Mouse (Mus musculus): ENCODE data around the gene Aldh16a1. TPM values are rescaled to one million over a fixed set of nuclear protein-coding genes. Genes with fewer than 3 reads are reported as not detected.
A peak's percentile ranks its signal among the peaks of the same experiment; 100 is the strongest.

Aldh16a1 gene
- 19.3 and 20.9 TPM in 2 replicates for polyA plus RNA-seq (2015; fragmentation: Nextera tagmentation; extraction: Ambion mirVana)

DNA sequence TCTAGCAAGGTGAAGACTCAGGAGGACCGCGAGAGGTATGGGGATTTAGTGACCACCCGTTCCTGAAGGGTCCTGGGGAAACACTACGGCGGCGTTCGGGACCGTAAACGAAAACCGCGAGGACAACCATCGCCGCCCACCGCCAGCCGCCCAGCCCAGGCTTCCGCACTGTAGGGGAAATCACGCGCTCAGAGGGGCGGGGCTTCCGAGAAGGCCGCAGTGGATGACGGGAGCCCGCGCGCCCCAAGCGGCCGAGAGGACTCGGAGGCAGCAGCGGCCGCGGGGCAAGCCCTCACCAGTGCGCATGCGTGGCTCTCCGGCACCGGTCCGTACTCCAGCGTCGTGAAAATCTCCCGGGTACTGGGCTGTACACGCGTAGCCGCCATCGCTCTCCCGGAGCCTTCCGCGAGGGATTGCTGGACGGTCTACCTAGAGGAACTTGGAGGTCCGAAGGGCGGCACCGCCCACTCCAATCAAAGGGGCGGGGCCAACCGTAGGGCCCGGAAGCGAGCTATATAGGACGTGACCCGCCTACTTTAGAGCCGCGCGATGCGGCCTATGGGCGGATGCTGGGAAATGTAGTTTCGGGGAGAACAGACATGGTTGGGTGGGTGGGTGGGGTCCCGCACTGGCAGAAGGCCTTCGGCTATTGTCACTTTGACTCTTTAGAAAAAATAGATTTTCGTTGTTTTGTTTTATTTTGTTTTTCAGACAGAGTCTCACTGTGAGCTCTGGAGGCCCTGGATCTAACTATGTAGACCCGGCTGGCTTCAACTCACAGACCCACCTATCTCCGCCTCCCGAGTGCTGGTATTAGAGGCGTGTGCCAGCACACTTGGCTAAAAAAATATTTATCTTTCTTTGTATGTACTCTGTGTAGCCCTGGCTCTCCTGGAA, at the start of gene Aldh16a1, which contains the start of gene Pih1d1:
Gene Aldh16a1 (minus strand): TSS at position 489 of the 897 bp plus-strand sequence.
Gene Pih1d1 (plus strand): TSS at position 208 of the 897 bp plus-strand sequence.
- peak within 1 kb of the TSS; percentile 78 for H3K4me3 ChIP-seq (replicated peaks; ENCODE audit: low read length)
- ATAC-seq: peak; percentile 97
- no peaks in the 10 kb centered on the region for H3K9me3 ChIP-seq (ENCODE audit: control insufficient read depth, low read length)
- no peaks in the 10 kb centered on the region; the same call in 1 of the 2 replicates for H3K36me3 ChIP-seq (ENCODE audit: control insufficient read depth, insufficient read depth)
- H3K27me3 ChIP-seq (replicated peaks; ENCODE audit: control insufficient read depth, insufficient read depth, low read length): no peaks in the 10 kb centered on the region
- peak within 1 kb of the TSS; percentile 67 for H3K9ac ChIP-seq (replicated peaks; ENCODE audit: low read depth, low read length)
- peak within 1 kb of the TSS; percentile 97 for H3K27ac ChIP-seq (ENCODE audit: low read length)
- H3K4me2 ChIP-seq (ENCODE audit: low read length): peak within 1 kb of the TSS; percentile 68
- peaks cover 23% of the 10 kb centered on the region for H3K4me1 ChIP-seq (replicated peaks; ENCODE audit: control insufficient read depth, insufficient read depth, low read length)
- 4% methylated on average over 69 of the region's 69 CpGs for WGBS

DNA sequence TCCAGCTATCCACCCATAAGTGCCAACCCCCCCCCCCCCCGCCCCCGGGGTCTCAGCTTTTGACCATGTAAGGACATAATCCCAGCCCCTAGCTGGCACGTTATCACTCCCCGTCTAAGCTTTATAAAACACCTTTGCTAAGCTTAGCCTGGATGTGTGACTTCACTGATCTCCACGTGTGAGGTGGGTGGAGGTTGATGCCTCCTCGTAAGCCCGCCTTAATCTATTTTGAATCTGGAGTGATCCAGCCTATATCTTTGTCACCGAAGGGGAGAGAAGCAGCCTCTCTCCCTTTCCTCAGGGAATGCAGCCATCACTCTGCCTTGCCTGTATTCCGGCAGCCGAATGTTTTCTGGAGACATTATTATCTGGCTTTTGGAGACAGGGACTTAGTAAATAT, 48.3 kb upstream of the Aldh16a1 start:
- no peak overlapping the region for H3K4me2 ChIP-seq (ENCODE audit: low read length)
- no peak overlapping the region for H3K9ac ChIP-seq (replicated peaks; ENCODE audit: low read depth, low read length)
- no peak for ATAC-seq
- peaks cover 9% of the 10 kb centered on the region for H3K4me1 ChIP-seq (replicated peaks; ENCODE audit: control insufficient read depth, insufficient read depth, low read length)
- no peaks in the 10 kb centered on the region for H3K36me3 ChIP-seq (ENCODE audit: control insufficient read depth, insufficient read depth)
- no peaks in the 10 kb centered on the region for H3K9me3 ChIP-seq (ENCODE audit: control insufficient read depth, low read length)
- no peak overlapping the region for H3K4me3 ChIP-seq (replicated peaks; ENCODE audit: low read length)
- 63% methylated on average over 10 of the region's 10 CpGs for WGBS
- H3K27me3 ChIP-seq (replicated peaks; ENCODE audit: control insufficient read depth, insufficient read depth, low read length): no peaks in the 10 kb centered on the region
- no peak overlapping the region for H3K27ac ChIP-seq (ENCODE audit: low read length)

GRCm38 (mm10) chr7:45198961-45199360, 44.6 kb upstream of the Aldh16a1 start:
- Histone ChIP-seq H3K36me3 (ENCODE audit: control insufficient read depth, insufficient read depth) (no peaks in the 10 kb centered on the region), H3K27ac (ENCODE audit: low read length) (no peak overlapping the region), H3K4me1 (replicated peaks; ENCODE audit: control insufficient read depth, insufficient read depth, low read length) (peaks cover 5% of the 10 kb centered on the region), H3K4me2 (ENCODE audit: low read length) (no peak overlapping the region), H3K4me3 (replicated peaks; ENCODE audit: low read length) (no peak overlapping the region), H3K9ac (replicated peaks; ENCODE audit: low read depth, low read length) (no peak overlapping the region), H3K27me3 (replicated peaks; ENCODE audit: control insufficient read depth, insufficient read depth, low read length) (no peaks in the 10 kb centered on the region), H3K9me3 (ENCODE audit: control insufficient read depth, low read length) (no peaks in the 10 kb centered on the region)
- no peak for ATAC-seq
- 75% methylated on average over 11 of the region's 11 CpGs for WGBS

GRCm38 (mm10) chr7:45198435-45198834, 44.1 kb upstream of the Aldh16a1 start:
- Histone ChIP-seq H3K9ac (replicated peaks; ENCODE audit: low read depth, low read length) (0 out of 2 replicates have a peak overlapping the region, but pooled peaks have one; percentile 8), H3K9me3 (ENCODE audit: control insufficient read depth, low read length) (no peaks in the 10 kb centered on the region)
- 10% methylated on average over 5 of the region's 5 CpGs for WGBS

DNA sequence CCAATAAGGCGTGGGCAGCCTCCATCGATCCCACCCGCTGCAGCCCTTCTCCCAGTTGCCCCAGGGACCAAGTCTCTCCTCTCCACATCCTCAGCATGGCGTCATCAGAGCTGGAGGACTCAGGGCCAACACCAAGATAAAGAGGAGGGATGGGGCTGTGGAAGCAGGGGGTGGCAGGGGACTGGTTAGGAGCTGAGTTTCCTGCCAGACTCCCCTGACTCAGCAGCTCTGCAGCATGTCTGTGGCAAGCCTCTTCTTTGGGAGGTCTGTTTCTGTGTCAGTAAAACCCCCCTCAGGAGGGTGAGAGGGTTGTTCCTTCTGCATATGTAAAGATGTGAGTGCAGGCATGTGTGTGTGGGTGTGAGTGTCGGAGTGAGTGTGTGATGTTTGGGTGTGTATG, 42.6 kb upstream of the Aldh16a1 start:
- no peak overlapping the region for H3K9ac ChIP-seq (replicated peaks; ENCODE audit: low read depth, low read length)
- 75% methylated on average over 5 of the region's 5 CpGs for WGBS
- ATAC-seq: no peak

More at GRCm38 (mm10) chr7:45198435-45198834, 44.1 kb upstream of the Aldh16a1 start:
- Histone ChIP-seq H3K36me3 (ENCODE audit: control insufficient read depth, insufficient read depth) (no peaks in the 10 kb centered on the region), H3K27me3 (replicated peaks; ENCODE audit: control insufficient read depth, insufficient read depth, low read length) (no peaks in the 10 kb centered on the region), H3K27ac (ENCODE audit: low read length) (no peak overlapping the region), H3K4me1 (replicated peaks; ENCODE audit: control insufficient read depth, insufficient read depth, low read length) (peaks cover 5% of the 10 kb centered on the region), H3K4me2 (ENCODE audit: low read length) (peak overlapping the region; percentile 7; the same call in 1 of the 2 replicates), H3K4me3 (replicated peaks; ENCODE audit: low read length) (no peak overlapping the region)
- peak; percentile 54 for ATAC-seq

DNA sequence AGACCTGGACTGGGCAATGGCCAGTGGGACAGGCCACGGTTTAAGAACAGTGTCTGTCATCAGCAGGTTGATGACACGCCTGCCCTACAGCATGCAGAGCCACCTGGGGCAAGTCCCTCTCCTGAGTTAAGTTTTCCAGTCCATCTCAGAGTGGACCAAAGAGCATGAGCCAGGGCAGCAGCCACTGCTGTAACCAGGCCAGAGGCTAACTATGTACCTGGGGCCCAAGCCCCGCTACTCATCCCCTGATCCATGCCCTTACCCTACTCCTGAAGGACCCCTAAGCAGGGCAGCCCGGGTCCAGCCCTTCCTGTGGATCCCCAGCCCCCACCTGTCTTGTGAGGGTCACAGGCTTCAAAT, 41.8 kb upstream of the Aldh16a1 start:
- H3K4me3 ChIP-seq (replicated peaks; ENCODE audit: low read length): no peak overlapping the region
- no peaks in the 10 kb centered on the region for H3K9me3 ChIP-seq (ENCODE audit: control insufficient read depth, low read length)
- no peak overlapping the region for H3K27ac ChIP-seq (ENCODE audit: low read length)
- 86% methylated on average over 4 of the region's 4 CpGs for WGBS
- H3K4me2 ChIP-seq (ENCODE audit: low read length): no peak overlapping the region
- peaks cover 5% of the 10 kb centered on the region for H3K4me1 ChIP-seq (replicated peaks; ENCODE audit: control insufficient read depth, insufficient read depth, low read length)
- no peak overlapping the region for H3K9ac ChIP-seq (replicated peaks; ENCODE audit: low read depth, low read length)
- no peaks in the 10 kb centered on the region for H3K36me3 ChIP-seq (ENCODE audit: control insufficient read depth, insufficient read depth)
- no peak for ATAC-seq
- H3K27me3 ChIP-seq (replicated peaks; ENCODE audit: control insufficient read depth, insufficient read depth, low read length): no peaks in the 10 kb centered on the region

More for the DNA sequence above, 42.6 kb upstream of the Aldh16a1 start:
- Histone ChIP-seq H3K9me3 (ENCODE audit: control insufficient read depth, low read length) (no peaks in the 10 kb centered on the region), H3K4me2 (ENCODE audit: low read length) (no peak overlapping the region), H3K27ac (ENCODE audit: low read length) (no peak overlapping the region), H3K4me3 (replicated peaks; ENCODE audit: low read length) (no peak overlapping the region), H3K4me1 (replicated peaks; ENCODE audit: control insufficient read depth, insufficient read depth, low read length) (peaks cover 5% of the 10 kb centered on the region), H3K36me3 (ENCODE audit: control insufficient read depth, insufficient read depth) (no peaks in the 10 kb centered on the region), H3K27me3 (replicated peaks; ENCODE audit: control insufficient read depth, insufficient read depth, low read length) (no peaks in the 10 kb centered on the region)

- Histone ChIP-seq H3K4me2 (ENCODE audit: low read length) (no peak overlapping the region), H3K36me3 (ENCODE audit: control insufficient read depth, insufficient read depth) (no peaks in the 10 kb centered on the region), H3K4me1 (replicated peaks; ENCODE audit: control insufficient read depth, insufficient read depth, low read length) (peaks cover 5% of the 10 kb centered on the region), H3K9ac (replicated peaks; ENCODE audit: low read depth, low read length) (no peak overlapping the region), H3K9me3 (ENCODE audit: control insufficient read depth, low read length) (no peaks in the 10 kb centered on the region), H3K27me3 (replicated peaks; ENCODE audit: control insufficient read depth, insufficient read depth, low read length) (no peaks in the 10 kb centered on the region), H3K4me3 (replicated peaks; ENCODE audit: low read length) (no peak overlapping the region), H3K27ac (ENCODE audit: low read length) (no peak overlapping the region)
- no peak for ATAC-seq
- WGBS: 58% methylated on average over 13 of the region's 13 CpGs
Measured at GRCm38 (mm10) chr7:45195341-45196175, 41.2 kb upstream of the Aldh16a1 start.

DNA sequence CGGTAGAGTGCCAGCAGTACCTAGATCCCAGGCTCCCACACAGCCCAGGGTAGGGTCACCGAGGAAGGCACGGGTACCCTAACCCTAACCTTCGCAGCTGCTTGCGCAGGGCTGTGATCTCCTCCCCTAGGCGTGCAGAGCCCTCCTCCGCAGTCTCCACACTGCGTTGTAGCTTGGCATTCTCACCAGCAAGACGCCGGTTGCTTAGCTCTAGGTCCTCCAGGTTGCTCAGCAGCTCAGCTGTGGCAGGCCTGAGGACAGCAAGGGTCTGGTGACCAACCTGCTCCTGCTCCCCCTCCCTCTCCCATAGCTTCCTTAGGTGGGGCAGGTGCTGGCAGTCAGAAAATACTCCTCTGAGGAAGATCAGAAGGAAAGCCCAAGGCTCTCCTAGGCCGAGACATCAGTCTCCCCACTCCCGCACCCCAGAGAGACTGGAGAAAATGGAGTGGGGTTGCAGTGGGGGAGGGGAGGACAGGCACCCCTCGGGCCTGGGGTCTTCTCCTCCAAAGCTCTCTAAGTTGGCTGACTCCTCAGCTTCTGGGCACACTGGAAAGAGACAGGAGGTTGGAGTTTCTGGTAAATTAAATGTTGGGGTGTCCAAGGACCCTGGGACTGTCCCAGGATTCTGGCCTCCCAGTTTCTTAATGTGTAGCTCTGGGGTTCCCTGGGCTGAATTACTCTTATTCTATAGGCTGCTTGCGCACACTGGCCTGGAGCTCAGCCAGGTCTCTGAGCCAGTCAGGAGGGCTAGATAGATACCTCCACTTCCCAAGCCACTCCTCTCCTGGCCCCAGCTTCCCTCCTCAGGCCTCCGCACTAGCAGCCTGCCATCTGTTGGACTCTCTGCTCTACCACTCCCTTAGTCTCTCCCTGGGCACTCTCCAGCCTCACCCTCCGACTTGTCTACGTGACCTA, 39.7 kb upstream of the Aldh16a1 start:
- H3K4me2 ChIP-seq (ENCODE audit: low read length): no peak overlapping the region

More for the DNA sequence above, 39.7 kb upstream of the Aldh16a1 start:
- Histone ChIP-seq H3K9ac (replicated peaks; ENCODE audit: low read depth, low read length) (no peak overlapping the region), H3K4me3 (replicated peaks; ENCODE audit: low read length) (no peak overlapping the region), H3K27me3 (replicated peaks; ENCODE audit: control insufficient read depth, insufficient read depth, low read length) (0 out of 2 replicates have a peak, but pooled peaks cover 2% of the 10 kb centered on the region), H3K27ac (ENCODE audit: low read length) (no peak overlapping the region), H3K9me3 (ENCODE audit: control insufficient read depth, low read length) (no peaks in the 10 kb centered on the region), H3K4me1 (replicated peaks; ENCODE audit: control insufficient read depth, insufficient read depth, low read length) (peaks cover 5% of the 10 kb centered on the region), H3K36me3 (ENCODE audit: control insufficient read depth, insufficient read depth) (no peaks in the 10 kb centered on the region)
- no peak for ATAC-seq
- 72% methylated on average over 17 of the region's 17 CpGs for WGBS
